Mouse (Mus musculus) CH12.LX (cell line): ENCODE measurements around the gene Tdp1. TPM values are rescaled to one million over a fixed set of nuclear protein-coding genes. Genes with fewer than 3 reads are reported as not detected.

Experiments
- DNase-seq: peaks from one replicate; pipeline ENCODE4 v3.0.0-alpha.2; 2013; ENCODE audit errors: extremely low read depth
- H3K27ac ChIP-seq: 2 replicates; pipeline ENCODE4 v1.5.1; 2012; ENCODE audit warnings: low read depth, mild to moderate bottlenecking, control low read depth, moderate library complexity; ENCODE audit not compliant: insufficient read depth
- H3K27me3 ChIP-seq: replicated peaks from 2 replicates; pipeline ENCODE3; 2012; ENCODE audit warnings: inconsistent platforms
- H3K36me3 ChIP-seq, 2 experiments: replicated peaks in 1 of 2; 2 replicates each; pipeline versions ENCODE3 to v1.6.1; 2012; ENCODE audit warnings: inconsistent platforms in 1 of 2, low read length in 1 of 2, mild to moderate bottlenecking in 1 of 2, mixed read lengths in 1 of 2, moderate library complexity in 1 of 2; ENCODE audit not compliant: control insufficient read depth in 1 of 2, insufficient read depth in 1 of 2
- H3K4me1 ChIP-seq, 2 experiments: 2 replicates each; pipeline ENCODE4 v1.6.1; 2012; ENCODE audit warnings: inconsistent platforms in 1 of 2, moderate library complexity in 1 of 2; ENCODE audit not compliant: insufficient read depth in 2 of 2, control insufficient read depth in 1 of 2
- H3K4me2 ChIP-seq: 2 replicates; pipeline ENCODE4 v1.6.1; 2012; ENCODE audit warnings: low read depth, mild to moderate bottlenecking, control low read depth; ENCODE audit not compliant: poor library complexity, insufficient read depth, severe bottlenecking
- H3K4me3 ChIP-seq, 3 experiments: fragments of 150-350 bp in 1 of 3; sonication (generic) in 1 of 3; replicated peaks in 1 of 3; 2 replicates each; pipeline versions ENCODE3 to v1.5.1; 2011 to 2012; ENCODE audit warnings: low read depth in 2 of 3, low read length in 2 of 3, mild to moderate bottlenecking in 2 of 3, moderate library complexity in 2 of 3, control low read depth in 1 of 3, improper control_type of control experiment in 1 of 3, inconsistent platforms in 1 of 3, mixed read lengths in 1 of 3; ENCODE audit not compliant: poor library complexity in 1 of 3
- H3K79me2 ChIP-seq: replicated peaks from 2 replicates; pipeline ENCODE4 v1.6.1; 2012; ENCODE audit warnings: mild to moderate bottlenecking, moderate library complexity; ENCODE audit not compliant: control insufficient read depth, poor library complexity, insufficient read depth, severe bottlenecking; ENCODE audit errors: extremely low read depth
- H3K9ac ChIP-seq: 2 replicates; pipeline ENCODE4 v1.6.1; 2012; ENCODE audit warnings: low read depth, mild to moderate bottlenecking, control low read depth, moderate library complexity; ENCODE audit not compliant: insufficient read depth
- H3K9me3 ChIP-seq: replicated peaks from 2 replicates; pipeline ENCODE3; 2012; ENCODE audit warnings: low read length, inconsistent platforms, mixed read lengths
- BHLHE40 ChIP-seq: IDR thresholded peaks from 2 replicates; pipeline ENCODE4 v1.6.1; 2011; ENCODE audit warnings: mild to moderate bottlenecking, low read depth, low read length, improper control_type of control experiment
- CTCF ChIP-seq, 2 experiments: IDR thresholded peaks in 1 of 2; conservative IDR thresholded peaks in 1 of 2; 2 replicates each; pipeline ENCODE4 v1.5.1; 2011 to 2012; ENCODE audit warnings: low read depth in 2 of 2, low read length in 2 of 2, improper control_type of control experiment in 1 of 2, inconsistent platforms in 1 of 2, mild to moderate bottlenecking in 1 of 2, moderate library complexity in 1 of 2
- E2F4 ChIP-seq: IDR thresholded peaks from 2 replicates; pipeline ENCODE4 v1.6.1; 2011; ENCODE audit warnings: low read depth, low read length, improper control_type of control experiment; ENCODE audit not compliant: insufficient replicate concordance
- ELF1 ChIP-seq: IDR thresholded peaks from 2 replicates; pipeline ENCODE4 v1.6.1; 2014; ENCODE audit warnings: low read depth, mild to moderate bottlenecking, inconsistent platforms, low read length, improper control_type of control experiment
- ETS1 ChIP-seq: conservative IDR thresholded peaks from 2 replicates; pipeline ENCODE4 v1.6.1; 2012; ENCODE audit warnings: low read depth, mild to moderate bottlenecking, inconsistent platforms, low read length, improper control_type of control experiment, moderate library complexity
- MAFK ChIP-seq: IDR thresholded peaks from 2 replicates; pipeline ENCODE4 v1.6.1; 2011; ENCODE audit warnings: low read length, improper control_type of control experiment; ENCODE audit not compliant: insufficient replicate concordance
- MAZ ChIP-seq: IDR thresholded peaks from 2 replicates; pipeline ENCODE4 v1.6.1; 2012; ENCODE audit warnings: low read depth, mild to moderate bottlenecking, inconsistent platforms, low read length, improper control_type of control experiment, moderate library complexity
- MYC ChIP-seq: IDR thresholded peaks from 2 replicates; pipeline ENCODE4 v1.6.1; 2011; ENCODE audit warnings: low read depth, mild to moderate bottlenecking, improper control_type of control experiment, low read length
- NRF1 ChIP-seq: IDR thresholded peaks from 2 replicates; pipeline ENCODE4 v1.6.1; 2014; ENCODE audit warnings: low read depth, mild to moderate bottlenecking, inconsistent platforms, low read length, improper control_type of control experiment, moderate library complexity
- RAD21 ChIP-seq: IDR thresholded peaks from 2 replicates; pipeline ENCODE4 v1.6.1; 2011; ENCODE audit warnings: low read depth, mild to moderate bottlenecking, low read length, improper control_type of control experiment, moderate library complexity
- TBP ChIP-seq: conservative IDR thresholded peaks from 2 replicates; pipeline ENCODE4 v1.6.1; 2011; ENCODE audit warnings: low read depth, low read length, improper control_type of control experiment
- UBTF ChIP-seq: IDR thresholded peaks from 2 replicates; pipeline ENCODE4 v1.6.1; 2012; ENCODE audit warnings: low read depth, mild to moderate bottlenecking, inconsistent platforms, low read length, improper control_type of control experiment, moderate library complexity
- ZMIZ1 ChIP-seq: IDR thresholded peaks from 2 replicates; pipeline ENCODE4 v1.6.1; 2012; ENCODE audit warnings: low read depth, mild to moderate bottlenecking, inconsistent platforms, low read length, improper control_type of control experiment
- dilution Hi-C: fragments of 300-500 bp; cut with MboI; formaldehyde crosslinking; loops from 2 replicates; pipeline ENCODE4 v1.14.3; 2020; ENCODE audit warnings: low sequenced_read_pairs; ENCODE audit not compliant: extremely low pct_unique_long_range_greater_than_20kb, extremely low pct_ligation_motif_present
- in situ Hi-C: fragments of 300-500 bp; cut with MboI; formaldehyde crosslinking; loops from 3 replicates; pipeline ENCODE4 v1.14.3; 2019; ENCODE audit warnings: low sequenced_read_pairs, low pct_ligation_motif_present, low pct_unique_long_range_greater_than_20kb, mixed read lengths
- polyA plus RNA-seq: library from polyadenylated mRNA; unstranded; fragments of >175 nt; gene quantifications from 2 replicates; pipeline ENCODE4 v1.2.1, GENCODE M21; 2012; ENCODE audit warnings: low read depth; ENCODE audit not compliant: insufficient read length
- total RNA-seq, 2 experiments: library from RNA; depleted of rRNA; stranded (reverse); fragments of 300-350 nt in 1 of 2; fragments of >200 nt in 1 of 2; gene quantifications; 2 replicates each; pipeline ENCODE4 v1.2.3; 2012 to 2014

Tdp1 gene
- total and polyA plus RNA-seq, 3 experiments: 16.9 to 53.7 (median 27.4) TPM

DNA sequence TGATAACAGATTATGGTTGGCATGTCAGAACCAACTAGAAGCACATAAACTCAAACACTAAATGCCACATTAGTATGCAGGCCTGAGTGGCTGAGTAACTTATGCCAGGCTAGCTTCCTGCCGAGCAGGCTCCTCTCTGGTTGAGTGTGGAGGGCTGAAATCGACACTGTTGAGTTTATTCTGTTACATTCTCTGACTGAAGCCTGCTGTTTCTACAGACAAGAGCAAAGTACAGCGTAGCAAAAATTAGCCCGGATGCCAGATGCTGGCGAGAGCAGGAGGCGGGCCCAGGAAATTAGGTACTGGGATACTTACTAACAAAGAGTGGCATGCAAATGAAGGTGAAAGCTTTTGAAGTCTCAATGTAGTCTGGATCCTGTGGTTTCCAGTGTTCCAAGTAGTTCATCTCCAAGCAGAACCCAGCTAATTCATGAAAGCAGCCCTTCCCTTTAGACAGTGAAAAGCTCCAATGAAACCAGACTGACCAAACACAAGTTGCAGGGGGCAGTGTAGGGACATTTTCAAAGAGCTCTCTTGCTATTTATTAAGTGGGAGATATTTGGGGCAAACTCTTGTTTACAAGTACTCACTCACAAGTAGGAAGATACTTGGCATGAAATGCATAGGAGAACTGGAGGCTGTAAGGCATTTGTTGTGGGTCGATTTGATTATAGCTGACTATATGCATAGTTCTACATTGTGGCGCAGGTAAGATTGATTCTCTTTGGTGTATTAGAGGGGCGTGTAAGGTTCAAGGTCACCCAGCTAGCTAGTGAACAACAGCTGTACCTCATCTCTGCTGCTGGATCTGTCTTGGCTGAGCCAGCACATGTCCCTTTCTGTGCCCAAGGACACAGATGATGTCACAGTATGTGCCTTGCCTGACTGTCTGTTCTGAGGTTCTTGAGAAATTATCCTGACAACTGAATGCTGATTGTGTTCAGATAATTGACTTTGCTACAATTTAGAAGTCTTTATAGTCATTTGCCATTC lies 74.0 kb downstream of the Tdp1 start:
- Histone ChIP-seq H3K4me1 (peaks cover 0 to 12% of the 10 kb centered on the region in 2 experiments; a peak in 2 of 4 replicates), H3K36me3 (peaks cover 2 to 26% of the 10 kb centered on the region in 2 experiments), H3K27ac (no peak overlapping the region), H3K27me3 (no peaks in the 10 kb centered on the region), H3K9me3 (no peaks in the 10 kb centered on the region), H3K4me3 (no peak overlapping the region), H3K9ac (no peak overlapping the region), H3K4me2 (no peak overlapping the region)
- dilution Hi-C loops: no loop called here
- in situ Hi-C loops: no loop called here
- TF ChIP-seq NRF1 (no peak), MAFK (no peak), UBTF (no peak), MYC (no peak), RAD21 (no peak), ZMIZ1 (no peak), CTCF (conservative IDR thresholded peaks at IDR 0.05 in 1 of 2, IDR thresholded peaks at IDR 0.05 in 1 of 2; ENCODE audit: low read depth in 2 of 2, low read length in 2 of 2) (no peak), BHLHE40 (no peak), ETS1 (no peak), MAZ (no peak)
- TF ChIP-seq, all 38 proteins: peak for 0
- no peak for DNase-seq
- H3K79me2 ChIP-seq: no peaks in the 10 kb centered on the region

DNA sequence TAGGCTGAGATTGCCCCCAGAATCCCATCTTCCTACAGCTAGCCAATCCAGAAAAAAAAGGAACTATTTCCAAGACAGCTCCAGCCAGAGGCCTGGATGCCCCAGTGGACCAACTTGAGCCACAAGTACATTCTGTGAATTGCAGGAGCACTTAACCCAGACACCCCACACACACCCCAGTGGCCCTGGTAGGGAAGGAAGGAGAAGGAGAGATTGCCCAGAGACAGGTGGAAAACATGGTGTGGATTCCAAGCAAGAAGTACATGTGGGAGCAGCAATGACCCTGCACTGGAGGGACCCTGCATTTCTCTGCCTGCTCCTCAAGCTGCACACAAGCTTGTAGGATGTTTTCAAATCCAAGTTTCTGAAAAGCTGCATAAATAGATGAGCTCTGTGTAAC lies 75.0 kb downstream of the Tdp1 start:
- H3K4me2 ChIP-seq: no peak overlapping the region
- no peaks in the 10 kb centered on the region for H3K9me3 ChIP-seq
- no peak overlapping the region for H3K9ac ChIP-seq
- peaks cover 2 to 20% of the 10 kb centered on the region in 2 experiments for H3K36me3 ChIP-seq
- no peak for TF ChIP-seq ELF1
- TF ChIP-seq E2F4: no peak
- no peak for TF ChIP-seq TBP
- TF ChIP-seq MAFK: no peak
- TF ChIP-seq, all 38 proteins: peak for 0
- Histone ChIP-seq H3K4me1 (peaks cover 0 to 19% of the 10 kb centered on the region in 2 experiments; a peak in 2 of 4 replicates), H3K27me3 (no peaks in the 10 kb centered on the region), H3K27ac (no peak overlapping the region), H3K79me2 (no peaks in the 10 kb centered on the region), H3K4me3 (no peak overlapping the region)
- in situ Hi-C loops (no loop called here), dilution Hi-C loops (no loop called here)
- no peak for DNase-seq
